Mouse (Mus musculus) midbrain, embryonic 14.5 days (tissue): ENCODE measurements around the gene Upf1. TPM values are rescaled to one million over a fixed set of nuclear protein-coding genes. Genes with fewer than 3 reads are reported as not detected.

Source experiments
- ATAC-seq: fragments of 200-750 bp; cut with Nextera tagmentation; 2 replicates; pipeline ENCODE4 v1.8.0; 2017; ENCODE audit warnings: moderate number of reproducible peaks, moderate library complexity; ENCODE audit not compliant: low FRiP score, low TSS enrichment
- DNase-seq: peaks from one replicate; pipeline ENCODE4 v3.0.0-alpha.2; 2015
- H3K27ac ChIP-seq: fragments of 300-500 bp; sonication (generic); replicated peaks from 2 replicates; pipeline ENCODE4 v1.5.1; 2014; ENCODE audit warnings: mild to moderate bottlenecking, low read depth, low read length, moderate library complexity
- H3K27me3 ChIP-seq: fragments of 300-500 bp; sonication (generic); 2 replicates; pipeline ENCODE4 v1.6.1; 2014; ENCODE audit warnings: low read length, control low read depth, mixed read lengths; ENCODE audit not compliant: control insufficient read depth, insufficient read depth
- H3K36me3 ChIP-seq: fragments of 300-500 bp; sonication (generic); 2 replicates; pipeline ENCODE4 v1.6.1; 2014; ENCODE audit warnings: low read length, control low read depth; ENCODE audit not compliant: control insufficient read depth, insufficient read depth
- H3K4me1 ChIP-seq: fragments of 300-500 bp; sonication (generic); 2 replicates; pipeline ENCODE4 v1.6.1; 2014; ENCODE audit warnings: mild to moderate bottlenecking, antibody characterized with exemption, low read length, control low read depth; ENCODE audit not compliant: control insufficient read depth, insufficient read depth
- H3K4me2 ChIP-seq: fragments of 300-500 bp; sonication (generic); 2 replicates; pipeline ENCODE4 v1.6.1; 2014; ENCODE audit warnings: mild to moderate bottlenecking, low read length, moderate library complexity
- H3K4me3 ChIP-seq: fragments of 300-500 bp; sonication (generic); replicated peaks from 2 replicates; pipeline ENCODE4 v1.5.1; 2014; ENCODE audit warnings: low read depth, low read length
- H3K9ac ChIP-seq: fragments of 300-500 bp; sonication (generic); replicated peaks from 2 replicates; pipeline ENCODE4 v1.6.1; 2014; ENCODE audit warnings: mild to moderate bottlenecking, low read length, moderate library complexity
- H3K9me3 ChIP-seq: fragments of 300-500 bp; sonication (generic); 2 replicates; pipeline ENCODE4 v1.6.1; 2016; ENCODE audit warnings: low read length, control low read depth, mixed read lengths; ENCODE audit not compliant: control insufficient read depth
- WGBS: fragments of 180-500 bp; shearing (Covaris S2); extraction: QIAGEN DNeasy Blood & Tissue Kit; methylation state at CpG from one replicate; pipeline ENCODE4 v1.1.7; 2014; 5-methylcytosine and 5-hydroxymethylcytosine counted together
- polyA plus RNA-seq: library from polyadenylated mRNA; unstranded; fragments of >200 nt; fragmentation: Nextera tagmentation; extraction: Ambion mirVana; gene quantifications from 2 replicates; pipeline ENCODE4 v1.2.1, GENCODE M21; 2014

Upf1 gene
- polyA plus RNA-seq, 1 experiment from 2014 or later, result 18.4 TPM

DNA sequence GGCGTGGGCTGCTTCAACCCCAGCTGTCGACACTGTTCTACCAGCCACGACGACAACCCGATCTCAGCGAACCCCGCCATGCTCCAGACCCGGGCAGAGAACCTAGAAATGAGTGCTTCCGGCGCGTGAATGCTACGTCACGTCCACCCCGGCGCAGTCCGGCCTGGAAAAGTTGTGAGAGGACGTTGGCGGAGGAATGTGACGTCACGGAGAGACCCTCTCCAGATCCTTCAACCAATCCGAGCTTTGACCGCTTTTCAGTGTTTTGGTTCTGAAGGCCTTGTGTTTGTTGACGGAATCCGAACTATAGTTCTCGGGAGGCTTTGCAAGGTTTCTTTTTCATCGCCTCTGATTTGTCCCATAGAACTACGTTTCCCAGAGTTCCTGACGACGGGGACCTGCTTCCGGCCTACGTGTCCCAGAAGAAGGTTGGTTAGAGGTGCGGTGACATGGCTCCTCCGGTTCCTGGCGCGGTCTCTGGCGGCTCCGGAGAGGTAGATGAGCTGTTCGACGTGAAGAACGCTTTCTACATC, 50.7 kb downstream of the Upf1 start, which contains the start of the genes Ddx49 and Cope:
TSS of gene Ddx49 (minus strand) at position 132 of the 533 bp plus-strand sequence.
TSS of gene Cope (plus strand) at position 161 of the 533 bp plus-strand sequence.
- ATAC-seq, result peak; percentile 94
- peak within 1 kb of the TSS; percentile 68 for H3K27ac ChIP-seq

DNA sequence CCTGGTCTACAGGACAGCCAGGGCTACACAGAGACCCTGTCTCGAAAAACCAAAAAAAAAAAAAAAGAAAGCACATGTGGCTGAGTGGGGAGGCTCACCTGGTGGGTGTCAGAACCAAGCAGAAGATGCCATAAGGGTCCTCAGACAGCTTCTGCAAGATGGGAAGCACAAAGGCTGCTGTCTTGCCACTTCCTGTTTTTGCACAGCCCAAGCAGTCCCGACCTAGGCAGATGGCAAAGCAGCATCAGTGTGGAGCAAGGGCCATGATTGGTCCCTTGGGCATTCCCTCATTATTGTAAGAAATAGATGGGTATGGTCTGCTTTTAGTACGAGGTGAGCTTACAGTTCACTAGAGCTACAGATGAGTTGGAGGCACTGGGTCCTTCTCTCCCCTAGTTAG, 52.2 kb downstream of the Upf1 start:
- Histone ChIP-seq H3K9ac (no peak overlapping the region), H3K4me3 (no peak overlapping the region), H3K27me3 (no peaks in the 10 kb centered on the region), H3K4me2 (no peak overlapping the region), H3K27ac (no peak overlapping the region), H3K9me3 (no peaks in the 10 kb centered on the region), H3K36me3 (peaks cover 49% of the 10 kb centered on the region), H3K4me1 (peaks cover 19% of the 10 kb centered on the region)
- ATAC-seq (no peak), DNase-seq (no peak)
- WGBS, result 91% methylated on average over 3 of the region's 3 CpGs

More for the DNA sequence above, 50.7 kb downstream of the Upf1 start, which contains the start of the genes Ddx49 and Cope:
- under 1% methylated on average over 40 of the region's 40 CpGs for WGBS
- Histone ChIP-seq H3K27me3 (no peaks in the 10 kb centered on the region), H3K9me3 (no peaks in the 10 kb centered on the region), H3K4me1 (peaks cover 19% of the 10 kb centered on the region), H3K4me2 (peak within 1 kb of the TSS; percentile 94), H3K36me3 (peaks cover 47% of the 10 kb centered on the region), H3K9ac (peak within 1 kb of the TSS; percentile 80), H3K4me3 (peak within 1 kb of the TSS; percentile 85)
- peak; percentile 97 for DNase-seq

DNA sequence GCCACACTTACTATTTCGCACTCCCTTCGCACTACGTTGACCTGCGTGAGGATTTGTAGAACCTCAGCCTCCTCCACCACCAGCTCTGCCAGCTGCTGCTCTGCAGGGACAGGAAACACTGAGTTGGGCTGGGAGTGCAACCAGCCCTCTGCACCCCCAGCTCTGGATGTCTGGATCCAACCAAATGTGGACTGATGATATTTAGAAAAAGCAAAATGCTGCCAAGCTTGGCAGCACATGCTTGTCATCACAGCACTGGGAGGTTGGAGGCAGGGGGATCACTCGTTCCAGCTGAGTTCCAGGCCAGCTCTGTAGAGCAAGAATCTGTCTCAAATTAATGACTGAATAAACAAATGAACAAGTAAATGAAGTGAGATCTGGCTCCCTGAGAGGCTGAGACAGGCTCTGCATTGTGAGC, 59.1 kb downstream of the Upf1 start:
- WGBS, result 85% methylated on average over 5 of the region's 5 CpGs
- no peak overlapping the region for H3K9ac ChIP-seq
- no peaks in the 10 kb centered on the region for H3K9me3 ChIP-seq
- H3K27me3 ChIP-seq, result no peaks in the 10 kb centered on the region
- H3K4me3 ChIP-seq, result no peak overlapping the region
- no peak overlapping the region for H3K4me2 ChIP-seq
- no peak overlapping the region for H3K27ac ChIP-seq
- ATAC-seq (no peak), DNase-seq (no peak)
- H3K36me3 ChIP-seq, result peaks cover 92% of the 10 kb centered on the region
- H3K4me1 ChIP-seq, result no peaks in the 10 kb centered on the region

DNA sequence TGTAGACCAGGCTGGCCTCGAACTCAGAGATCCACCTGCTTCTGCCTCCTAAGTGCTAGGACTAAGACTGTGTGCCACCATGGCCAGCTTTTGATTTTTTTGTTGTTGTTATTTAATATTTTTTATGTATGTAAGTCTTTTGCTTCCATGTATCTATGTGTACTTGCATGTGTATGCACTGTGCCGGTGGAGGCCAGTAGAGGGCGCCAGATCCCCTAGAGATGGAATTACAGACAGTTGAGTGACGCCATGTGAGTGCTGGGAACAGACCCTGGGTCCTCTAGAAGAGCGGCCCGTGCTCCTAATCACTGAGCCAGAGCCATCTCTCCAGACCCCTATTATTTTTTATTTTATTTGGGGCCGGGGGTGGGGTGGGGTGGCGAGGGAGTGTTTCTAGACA, 66.3 kb downstream of the Upf1 start:
- no peaks in the 10 kb centered on the region for H3K9me3 ChIP-seq
- ATAC-seq, result no peak
- no peak overlapping the region for H3K9ac ChIP-seq
- no peak overlapping the region for H3K4me2 ChIP-seq
- DNase-seq, result no peak
- H3K4me3 ChIP-seq, result no peak overlapping the region
- WGBS, result 90% methylated on average over 8 of the region's 8 CpGs
- H3K27ac ChIP-seq, result no peak overlapping the region
- H3K4me1 ChIP-seq, result 0 out of 2 replicates have a peak, but pooled peaks cover 12% of the 10 kb centered on the region
- H3K27me3 ChIP-seq, result no peaks in the 10 kb centered on the region
- H3K36me3 ChIP-seq, result peaks cover 59% of the 10 kb centered on the region

DNA sequence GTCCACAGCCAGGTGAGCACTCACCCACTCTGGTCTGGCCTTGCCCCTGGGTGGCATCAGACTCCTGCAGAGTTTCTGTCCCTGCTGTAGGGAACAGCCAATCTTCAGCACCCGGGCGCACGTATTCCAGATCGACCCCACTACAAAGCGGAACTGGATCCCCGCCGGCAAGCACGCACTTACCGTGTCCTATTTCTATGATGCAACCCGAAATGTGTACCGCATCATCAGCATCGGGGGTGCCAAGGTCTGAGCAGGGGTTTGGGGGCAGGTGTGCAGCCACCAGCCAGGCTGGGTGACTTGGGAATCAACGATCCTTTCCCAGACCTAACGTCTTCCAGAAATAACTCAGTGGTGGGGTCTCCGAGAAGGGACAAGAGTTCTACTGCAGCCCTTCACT, 67.8 kb downstream of the Upf1 start:
- no peak for DNase-seq
- H3K9me3 ChIP-seq, result no peaks in the 10 kb centered on the region
- no peak overlapping the region for H3K4me2 ChIP-seq
- no peak overlapping the region for H3K27ac ChIP-seq
- WGBS, result 97% methylated on average over 15 of the region's 15 CpGs
- 0 out of 2 replicates have a peak, but pooled peaks cover 12% of the 10 kb centered on the region for H3K4me1 ChIP-seq
- H3K27me3 ChIP-seq, result no peaks in the 10 kb centered on the region
- no peak overlapping the region for H3K9ac ChIP-seq
- H3K4me3 ChIP-seq, result no peak overlapping the region
- ATAC-seq, result no peak
- H3K36me3 ChIP-seq, result peaks cover 46% of the 10 kb centered on the region

DNA sequence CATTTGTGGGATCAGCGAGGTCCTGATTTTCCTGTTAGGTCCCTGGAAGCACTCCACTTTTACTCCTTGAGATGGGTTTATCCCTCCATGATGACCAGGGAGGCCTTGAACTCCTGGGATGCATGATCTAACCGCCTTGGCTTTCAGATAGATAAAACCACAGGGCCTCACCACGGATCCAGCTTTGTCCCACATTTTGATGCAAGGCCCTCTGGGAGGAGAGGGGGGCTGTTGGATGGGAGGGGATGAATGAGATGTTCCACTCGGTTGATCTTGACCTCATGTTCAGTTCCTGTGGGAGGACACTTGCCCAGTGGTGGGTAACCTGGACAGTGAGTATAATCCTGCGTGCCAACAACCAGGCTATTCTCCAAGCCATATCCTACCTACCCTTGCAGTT, 68.7 kb downstream of the Upf1 start:
- Histone ChIP-seq H3K9me3 (no peaks in the 10 kb centered on the region), H3K27ac (no peak overlapping the region), H3K36me3 (peaks cover 39% of the 10 kb centered on the region), H3K4me2 (peak overlapping the region; percentile 28), H3K4me1 (0 out of 2 replicates have a peak, but pooled peaks cover 12% of the 10 kb centered on the region), H3K4me3 (no peak overlapping the region), H3K27me3 (no peaks in the 10 kb centered on the region), H3K9ac (no peak overlapping the region)
- 60% methylated on average over 5 of the region's 5 CpGs for WGBS
- ATAC-seq (no peak), DNase-seq (no peak)

DNA sequence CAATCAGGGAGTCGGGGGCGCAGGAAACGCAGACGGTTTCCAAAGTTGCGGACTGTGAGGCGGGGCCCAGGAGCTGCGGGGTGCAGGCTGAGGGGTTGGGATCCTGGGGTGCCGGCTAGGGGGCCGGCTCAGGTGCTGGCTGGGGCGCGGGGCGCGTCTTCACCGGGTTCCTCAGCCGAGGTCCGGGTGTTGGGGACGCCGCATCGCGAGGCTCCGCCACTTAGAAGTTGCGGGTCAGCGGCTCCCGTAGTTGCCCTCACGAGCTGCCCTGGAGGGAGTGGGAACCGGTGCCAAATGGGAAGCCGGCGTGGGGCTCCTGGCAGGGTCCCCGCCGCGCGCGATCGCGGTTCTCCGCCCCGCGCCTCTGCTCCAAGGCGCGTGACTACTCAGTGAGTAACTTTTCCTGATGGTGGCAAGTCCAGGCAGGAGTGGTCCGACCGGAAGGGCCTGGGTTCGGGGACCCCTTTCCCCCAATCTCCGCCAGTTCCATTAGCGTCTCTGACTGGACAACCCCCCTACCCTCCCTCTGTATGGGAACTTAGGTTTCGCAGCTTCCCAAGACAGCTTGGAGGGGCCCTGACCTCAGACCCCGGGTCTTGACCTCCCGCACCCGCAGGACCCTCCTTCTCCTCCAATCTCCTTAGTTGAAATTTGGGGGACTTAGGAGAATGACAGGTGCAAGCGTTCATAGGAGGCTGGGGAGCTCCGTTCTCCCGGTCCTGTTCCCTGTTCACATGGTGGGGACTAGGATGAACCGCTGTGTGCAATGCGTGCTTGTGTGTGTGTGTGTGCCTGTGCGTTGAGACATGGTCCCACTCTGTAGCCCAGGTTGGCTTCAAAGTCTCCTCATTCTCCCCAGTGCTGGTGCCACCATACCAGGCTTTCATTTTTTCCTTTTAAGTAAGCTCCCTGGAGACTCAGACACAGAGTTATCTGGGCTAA, 69.7 kb downstream of the Upf1 start:
- H3K27me3 ChIP-seq, result no peaks in the 10 kb centered on the region
- peak overlapping the region; percentile 78 for H3K4me3 ChIP-seq
- H3K4me2 ChIP-seq, result peak overlapping the region; percentile 65
- no peaks in the 10 kb centered on the region for H3K9me3 ChIP-seq
- H3K36me3 ChIP-seq, result peaks cover 32% of the 10 kb centered on the region
- peak overlapping the region; percentile 71 for H3K27ac ChIP-seq
- WGBS, result under 1% methylated on average over 55 of the region's 55 CpGs
- peak overlapping the region; percentile 86 for H3K9ac ChIP-seq
- ATAC-seq (peak; percentile 67), DNase-seq (peak; percentile 58)
- H3K4me1 ChIP-seq, result 0 out of 2 replicates have a peak, but pooled peaks cover 12% of the 10 kb centered on the region

DNA sequence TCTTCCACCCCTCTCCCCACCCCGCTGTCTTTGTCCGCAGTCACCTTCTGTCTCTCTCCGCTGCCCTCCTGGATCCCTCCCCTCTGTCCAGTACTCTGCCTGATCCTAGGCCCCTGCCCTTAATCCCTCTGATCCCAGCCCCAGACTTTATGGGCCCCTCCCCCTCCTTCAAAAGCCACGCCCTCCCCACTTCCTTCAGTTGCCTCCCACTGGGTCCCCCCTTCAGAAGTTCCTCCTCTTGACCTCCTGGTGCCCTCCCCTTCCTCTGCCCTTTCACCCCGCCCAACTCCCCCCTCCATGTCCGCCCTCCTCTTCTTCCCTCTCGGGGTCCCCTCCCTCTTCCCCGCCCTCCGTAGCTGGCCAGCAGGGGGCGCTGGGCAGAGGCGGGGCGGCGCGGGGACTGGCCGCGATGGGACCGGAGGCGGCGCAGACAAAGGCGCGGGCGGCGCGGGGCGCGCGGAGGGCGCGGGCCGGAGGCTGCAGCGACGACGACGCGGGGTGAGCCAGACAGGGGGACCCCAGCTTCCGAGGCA, 70.4 kb downstream of the Upf1 start, which contains the start of gene Homer3:
TSS of gene Homer3 (plus strand) at position 225 of the 533 bp plus-strand sequence.
- Histone ChIP-seq H3K4me3 (peak within 1 kb of the TSS; percentile 78), H3K9ac (peak within 1 kb of the TSS; percentile 86), H3K4me1 (0 out of 2 replicates have a peak, but pooled peaks cover 12% of the 10 kb centered on the region), H3K9me3 (no peaks in the 10 kb centered on the region), H3K27me3 (no peaks in the 10 kb centered on the region), H3K4me2 (peak within 1 kb of the TSS; percentile 65), H3K36me3 (peaks cover 26% of the 10 kb centered on the region), H3K27ac (peak within 1 kb of the TSS; percentile 71)
- ATAC-seq (peak; percentile 91), DNase-seq (peak; percentile 88)
- WGBS, result 2% methylated on average over 36 of the region's 36 CpGs
